Mouse (Mus musculus): ENCODE results near the gene Gm4301.
"Not testable (repeated sequence)": the region's sequence is repeated elsewhere in the genome, so short reads cannot be mapped to it uniquely, and the experiment has no call there.

The Gm4301 gene

GRCm38 (mm10) chr10:100335376-100335775, at the start of gene Gm4301:
TSS of gene Gm4301 (plus strand) at chr10:100335676.
- DNase-seq (ENCODE audit: low spot score), result not testable (repeated sequence)

DNA sequence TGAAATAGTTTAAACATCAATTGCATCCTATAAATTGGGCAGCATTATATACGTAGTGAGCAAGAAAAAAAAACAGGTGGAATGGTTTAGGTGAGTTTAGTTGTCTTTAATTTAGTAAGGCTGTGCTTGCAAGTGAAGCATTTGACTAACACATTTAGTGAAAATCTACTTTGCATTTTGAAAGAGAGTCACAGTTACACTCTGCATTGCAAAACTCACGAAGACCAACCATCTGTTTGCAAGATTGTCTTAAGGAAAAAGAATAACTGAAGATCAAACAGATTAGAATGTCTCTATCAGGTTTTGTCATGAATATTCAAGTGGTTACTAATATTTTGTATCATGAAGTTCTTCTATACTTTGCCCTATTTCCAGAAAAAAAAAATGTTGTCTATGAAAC, 39.4 kb upstream of the Gm4301 start:
- DNase-seq (ENCODE audit: low spot score), result no peak

- not testable (repeated sequence) for DNase-seq (ENCODE audit: low spot score)
These were observed 35.4 kb upstream of the Gm4301 start for GRCm38 (mm10) chr10:100300106-100300505.

DNA sequence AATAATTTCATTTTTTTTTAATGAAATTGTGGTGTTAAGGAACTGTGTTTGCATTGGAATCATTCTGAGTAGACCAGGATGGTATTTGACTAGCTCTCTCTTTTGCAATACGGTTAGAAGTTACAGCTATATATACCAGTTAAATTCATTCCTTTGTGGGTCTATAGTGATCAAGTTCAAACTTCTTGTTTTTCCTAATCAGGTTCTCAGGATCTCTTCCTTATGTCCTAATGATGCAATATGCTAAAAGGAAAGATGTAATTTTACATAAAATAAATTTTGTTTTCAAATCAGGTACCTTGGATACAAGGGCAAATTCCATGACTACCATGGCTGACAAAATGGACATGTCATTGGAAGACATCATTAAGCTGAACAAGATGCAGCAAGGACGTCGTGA, 5.1 kb downstream of the Gm4301 start, which contains the start of gene Gm4302:
Gm4302 (plus strand) TSS at position 301 of the 400 bp plus-strand sequence.
- DNase-seq (ENCODE audit: low spot score), result not testable (repeated sequence)

DNA sequence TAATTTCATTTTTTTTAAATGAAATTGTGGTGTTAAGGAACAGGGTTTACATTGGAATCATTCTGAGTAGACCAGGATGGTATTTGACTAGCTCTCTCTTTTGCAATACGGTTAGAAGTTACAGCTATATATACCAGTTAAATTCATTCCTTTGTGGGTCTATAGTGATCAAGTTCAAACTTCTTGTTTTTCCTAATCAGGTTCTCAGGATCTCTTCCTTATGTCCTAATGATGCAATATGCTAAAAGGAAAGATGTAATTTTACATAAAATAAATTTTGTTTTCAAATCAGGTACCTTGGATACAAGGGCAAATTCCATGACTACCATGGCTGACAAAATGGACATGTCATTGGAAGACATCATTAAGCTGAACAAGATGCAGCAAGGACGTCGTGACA, 10.2 kb downstream of the Gm4301 start, which contains the start of gene Gm4303:
Gm4303 (plus strand) TSS at position 301 of the 400 bp plus-strand sequence.
- not testable (repeated sequence) for DNase-seq (ENCODE audit: low spot score)

- DNase-seq (ENCODE audit: low spot score), result not testable (repeated sequence)
These were observed 15.3 kb downstream of the Gm4301 start, which contains the start of gene Gm4305 for GRCm38 (mm10) chr10:100350793-100351192. TSS of gene Gm4305 (plus strand) at chr10:100351093.

GRCm38 (mm10) chr10:100356841-100357240, 21.4 kb downstream of the Gm4301 start:
- DNase-seq (ENCODE audit: low spot score), result not testable (repeated sequence)

DNA sequence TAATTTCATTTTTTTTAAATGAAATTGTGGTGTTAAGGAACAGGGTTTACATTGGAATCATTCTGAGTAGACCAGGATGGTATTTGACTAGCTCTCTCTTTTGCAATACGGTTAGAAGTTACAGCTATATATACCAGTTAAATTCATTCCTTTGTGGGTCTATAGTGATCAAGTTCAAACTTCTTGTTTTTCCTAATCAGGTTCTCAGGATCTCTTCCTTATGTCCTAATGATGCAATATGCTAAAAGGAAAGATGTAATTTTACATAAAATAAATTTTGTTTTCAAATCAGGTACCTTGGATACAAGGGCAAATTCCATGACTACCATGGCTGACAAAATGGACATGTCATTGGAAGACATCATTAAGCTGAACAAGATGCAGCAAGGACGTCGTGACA, 25.6 kb downstream of the Gm4301 start, which contains the start of gene Gm4307:
Gm4307 (plus strand) TSS at position 301 of the 400 bp plus-strand sequence.
- not testable (repeated sequence) for DNase-seq (ENCODE audit: low spot score)

DNA sequence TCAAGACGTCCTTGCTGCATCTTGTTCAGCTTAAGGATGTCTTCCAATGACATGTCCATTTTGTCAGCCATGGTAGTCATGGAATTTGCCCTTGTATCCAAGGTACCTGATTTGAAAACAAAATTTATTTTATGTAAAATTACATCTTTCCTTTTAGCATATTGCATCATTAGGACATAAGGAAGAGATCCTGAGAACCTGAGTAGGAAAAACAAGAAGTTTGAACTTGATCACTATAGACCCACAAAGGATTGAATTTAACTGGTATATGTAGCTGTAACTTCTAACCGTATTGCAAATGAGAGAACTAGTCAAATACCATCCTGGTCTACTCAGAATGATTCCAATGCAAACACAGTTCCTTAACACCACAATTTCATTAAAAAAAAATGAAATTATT, 47.0 kb downstream of the Gm4301 start, which contains the start of gene Gm4312:
Gm4312 (minus strand) TSS at position 101 of the 400 bp plus-strand sequence.
- DNase-seq (ENCODE audit: low spot score), result not testable (repeated sequence)
